Mouse (Mus musculus) spleen, postnatal 14 days (tissue): Measurements from ENCODE around the gene Sh3d21.
"Not testable (repeated sequence)": the region's sequence is repeated elsewhere in the genome, so short reads cannot be mapped to it uniquely, and the experiment has no call there.

Experiments used
- DNase-seq, 2 experiments: peaks; one replicate each; pipeline ENCODE4 v3.0.0; 2021 to 2022; ENCODE audit warnings: low spot score in 2 of 2

Gene Sh3d21

GRCm38 (mm10) chr4:126163067-126163659, at the start of gene Sh3d21:
Gene Sh3d21 (minus strand): TSS chr4:126163491.
- no peak for DNase-seq

- DNase-seq = no peak
Measured at GRCm38 (mm10) chr4:126207081-126207480, 43.8 kb upstream of the Sh3d21 start.

GRCm38 (mm10) chr4:126205386-126205785, 42.1 kb upstream of the Sh3d21 start:
- no peak for DNase-seq

GRCm38 (mm10) chr4:126204661-126205230, 41.5 kb upstream of the Sh3d21 start:
- DNase-seq = no peak

GRCm38 (mm10) chr4:126204016-126204415, 40.7 kb upstream of the Sh3d21 start:
- DNase-seq = no peak

GRCm38 (mm10) chr4:126203336-126203895, 40.1 kb upstream of the Sh3d21 start:
- DNase-seq = no peak

- DNase-seq = peak; percentile 95 to 96
Measured at GRCm38 (mm10) chr4:126202303-126203181, 39.3 kb upstream of the Sh3d21 start, which contains the start of gene Thrap3. Gene Thrap3 (minus strand): TSS chr4:126202760.

GRCm38 (mm10) chr4:126201514-126202302, 38.4 kb upstream of the Sh3d21 start:
- DNase-seq = peak in 1 of 2 experiments; percentile 38

- DNase-seq = no peak
Measured at GRCm38 (mm10) chr4:126200656-126201055, 37.4 kb upstream of the Sh3d21 start.

- no peak for DNase-seq
Measured at GRCm38 (mm10) chr4:126200036-126200435, 36.7 kb upstream of the Sh3d21 start.

- no peak for DNase-seq
Measured at GRCm38 (mm10) chr4:126199556-126199955, 36.3 kb upstream of the Sh3d21 start.

GRCm38 (mm10) chr4:126197485-126197884, 34.2 kb upstream of the Sh3d21 start:
- no peak for DNase-seq

- no peak for DNase-seq
Measured at GRCm38 (mm10) chr4:126194916-126195315, 31.6 kb upstream of the Sh3d21 start.

- no peak for DNase-seq
Measured at GRCm38 (mm10) chr4:126194216-126194615, 30.9 kb upstream of the Sh3d21 start.

- DNase-seq = no peak
Measured at GRCm38 (mm10) chr4:126190636-126191035, 27.3 kb upstream of the Sh3d21 start.

GRCm38 (mm10) chr4:126187096-126187495, 23.8 kb upstream of the Sh3d21 start:
- DNase-seq = no peak

GRCm38 (mm10) chr4:126183034-126183433, 19.7 kb upstream of the Sh3d21 start:
- no peak for DNase-seq

- DNase-seq = peak in 1 of 2 experiments; percentile 28
Measured at GRCm38 (mm10) chr4:126181170-126181957, 18.1 kb upstream of the Sh3d21 start.

- DNase-seq = not testable (repeated sequence)
Measured at GRCm38 (mm10) chr4:126175980-126176379, 12.7 kb upstream of the Sh3d21 start.

GRCm38 (mm10) chr4:126173800-126174199, 10.5 kb upstream of the Sh3d21 start:
- DNase-seq = no peak

- not testable (repeated sequence) for DNase-seq
Measured at GRCm38 (mm10) chr4:126170737-126171136, 7.4 kb upstream of the Sh3d21 start.
